Mouse (Mus musculus) liver, embryonic 14.5 days (tissue): Measurements from ENCODE around the gene Lenep.

Experiments used
- CTCF ChIP-seq: IDR thresholded peaks from 2 replicates; pipeline ENCODE4 v1.5.1; 2016; ENCODE audit warnings: antibody characterized with exemption, low read depth, control low read depth
- EP300 ChIP-seq: IDR thresholded peaks from 2 replicates; pipeline ENCODE4 v1.6.1; 2016; ENCODE audit warnings: antibody characterized with exemption, low read depth

DNA sequence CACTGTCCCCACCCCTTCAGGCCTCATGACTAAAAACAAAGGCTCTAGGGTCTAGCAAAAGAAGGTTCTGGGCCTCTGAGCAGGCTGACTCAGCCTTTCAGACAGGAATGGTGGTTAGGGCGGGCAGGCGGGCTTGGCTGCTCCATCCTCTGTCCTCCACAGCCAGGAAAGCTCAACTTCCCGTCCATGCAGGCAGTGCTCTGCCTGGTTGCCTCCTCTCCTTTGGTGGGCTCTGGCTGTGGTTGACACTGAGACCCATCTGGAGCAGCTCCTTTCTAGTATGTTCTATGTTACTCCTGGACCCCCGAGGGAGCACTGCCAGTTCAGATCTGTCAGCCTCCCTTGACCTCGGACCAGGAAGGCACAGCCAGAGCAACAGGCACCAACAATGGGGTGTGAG, at the start of gene Lenep:
- TF ChIP-seq CTCF (no peak), EP300 (no peak)
